Mouse (Mus musculus): ENCODE results near the gene Klhl10.

DNA sequence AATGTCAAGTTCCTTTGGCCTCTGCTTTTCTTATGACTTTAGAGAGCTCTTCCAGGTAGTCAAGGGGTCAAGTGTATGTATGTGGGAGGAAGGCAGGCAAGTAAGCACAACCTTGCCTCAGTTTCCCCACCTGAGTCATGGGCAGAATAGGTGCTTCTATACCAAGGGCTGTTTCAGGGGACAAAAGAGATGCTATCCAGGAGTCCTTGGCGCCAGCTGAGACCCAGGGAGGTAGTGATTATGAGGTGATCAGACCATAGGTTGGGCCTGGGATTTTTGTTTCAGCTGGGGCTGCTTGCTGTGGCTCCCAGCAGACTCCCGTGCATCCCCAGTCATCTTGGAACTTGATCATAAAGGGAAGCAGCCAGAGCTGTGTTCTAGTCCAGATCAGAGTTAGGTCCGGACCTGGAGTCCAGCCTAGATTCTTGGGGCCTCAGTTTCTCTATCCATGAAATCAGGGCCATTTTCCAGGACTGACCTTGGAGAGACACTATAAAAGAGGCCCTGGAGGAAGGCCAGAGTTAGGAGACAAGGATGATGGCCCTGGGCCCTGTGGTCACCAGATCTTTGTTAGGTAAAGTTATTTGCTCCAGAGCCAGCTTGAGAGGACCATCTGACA lies 37.2 kb upstream of the Klhl10 start:
- TF ChIP-seq CTCF (IDR thresholded peaks at IDR 0.05; ENCODE audit: low read depth) (no peak), EP300 (IDR thresholded peaks at IDR 0.05; ENCODE audit: low read depth) (no peak)

All from heart, postnatal 0 days (tissue).